Mouse (Mus musculus): Measurements from ENCODE around the gene Amt. TPM values are rescaled to one million over a fixed set of nuclear protein-coding genes. Genes with fewer than 3 reads are reported as not detected.

Amt gene
- polyA plus RNA-seq (2016; fragmentation: Nextera tagmentation; extraction: Ambion mirVana), result 35.9 and 40.8 TPM in 2 replicates

GRCm38 (mm10) chr9:108296453-108297355 lies at the start of gene Amt:
Gene Amt, plus strand, starts transcription at chr9:108296853.
- H3K9me3 ChIP-seq, result no peaks in the 10 kb centered on the region

GRCm38 (mm10) chr9:108248957-108249356 lies 47.7 kb upstream of the Amt start:
- H3K27me3 ChIP-seq (replicated peaks; ENCODE audit: low read depth, poor library complexity, severe bottlenecking), result no peaks in the 10 kb centered on the region
- H3K27ac ChIP-seq (replicated peaks), result no peak overlapping the region
- H3K36me3 ChIP-seq (replicated peaks), result peaks cover 75% of the 10 kb centered on the region
- DNase-seq (ENCODE audit: low spot score), result no peak
- WGBS, result 37% methylated on average over 5 of the region's 5 CpGs
- peaks cover 7% of the 10 kb centered on the region for H3K4me1 ChIP-seq
- H3K4me3 ChIP-seq, result no peak overlapping the region
- no peaks in the 10 kb centered on the region for H3K9me3 ChIP-seq

More at GRCm38 (mm10) chr9:108296453-108297355, at the start of gene Amt:
- peak within 1 kb of the TSS; percentile 85 for H3K27ac ChIP-seq (replicated peaks)
- H3K36me3 ChIP-seq (replicated peaks), result peaks cover 47% of the 10 kb centered on the region
- DNase-seq (ENCODE audit: low spot score), result peak; percentile 80
- 19% methylated on average over 18 of the region's 18 CpGs for WGBS
- H3K27me3 ChIP-seq (replicated peaks; ENCODE audit: low read depth, poor library complexity, severe bottlenecking), result no peaks in the 10 kb centered on the region
- H3K4me3 ChIP-seq, result peak within 1 kb of the TSS; percentile 58
- peaks cover 22% of the 10 kb centered on the region for H3K4me1 ChIP-seq

- Histone ChIP-seq H3K4me1 (peaks cover 7% of the 10 kb centered on the region), H3K27me3 (replicated peaks; ENCODE audit: low read depth, poor library complexity, severe bottlenecking) (no peaks in the 10 kb centered on the region), H3K9me3 (no peaks in the 10 kb centered on the region), H3K27ac (replicated peaks) (no peak overlapping the region), H3K36me3 (replicated peaks) (peaks cover 51% of the 10 kb centered on the region), H3K4me3 (no peak overlapping the region)
- WGBS, result 93% methylated on average over 6 of the region's 6 CpGs
- DNase-seq (ENCODE audit: low spot score), result no peak
Observed at GRCm38 (mm10) chr9:108251877-108252276, 44.8 kb upstream of the Amt start.

GRCm38 (mm10) chr9:108252766-108253165 lies 43.9 kb upstream of the Amt start:
- H3K36me3 ChIP-seq (replicated peaks), result peaks cover 45% of the 10 kb centered on the region
- no peak overlapping the region for H3K4me3 ChIP-seq
- H3K9me3 ChIP-seq, result no peaks in the 10 kb centered on the region
- no peak overlapping the region for H3K27ac ChIP-seq (replicated peaks)
- peaks cover 7% of the 10 kb centered on the region for H3K4me1 ChIP-seq
- no peak for DNase-seq (ENCODE audit: low spot score)
- H3K27me3 ChIP-seq (replicated peaks; ENCODE audit: low read depth, poor library complexity, severe bottlenecking), result no peaks in the 10 kb centered on the region
- WGBS, result 91% methylated on average over 7 of the region's 7 CpGs

- no peak overlapping the region for H3K27ac ChIP-seq (replicated peaks)
- H3K36me3 ChIP-seq (replicated peaks), result peaks cover 10% of the 10 kb centered on the region
- WGBS, result 84% methylated on average over 4 of the region's 4 CpGs
- H3K27me3 ChIP-seq (replicated peaks; ENCODE audit: low read depth, poor library complexity, severe bottlenecking), result no peaks in the 10 kb centered on the region
- H3K4me1 ChIP-seq, result peaks cover 40% of the 10 kb centered on the region
- DNase-seq (ENCODE audit: low spot score), result no peak
- H3K9me3 ChIP-seq, result no peaks in the 10 kb centered on the region
- H3K4me3 ChIP-seq, result no peak overlapping the region
Observed at GRCm38 (mm10) chr9:108260526-108260925, 36.1 kb upstream of the Amt start.

- H3K27ac ChIP-seq (replicated peaks), result no peak overlapping the region
- DNase-seq (ENCODE audit: low spot score), result no peak
- WGBS, result 78% methylated on average over 7 of the region's 7 CpGs
- no peaks in the 10 kb centered on the region for H3K9me3 ChIP-seq
- H3K27me3 ChIP-seq (replicated peaks; ENCODE audit: low read depth, poor library complexity, severe bottlenecking), result no peaks in the 10 kb centered on the region
- H3K4me3 ChIP-seq, result peak overlapping the region; percentile 96
- peaks cover 10% of the 10 kb centered on the region for H3K36me3 ChIP-seq (replicated peaks)
- peaks cover 47% of the 10 kb centered on the region for H3K4me1 ChIP-seq
Observed at GRCm38 (mm10) chr9:108261865-108262264, 34.8 kb upstream of the Amt start.

- 47% methylated on average over 11 of the region's 11 CpGs for WGBS
- H3K4me1 ChIP-seq, result peaks cover 47% of the 10 kb centered on the region
- peak overlapping the region; percentile 95 for H3K27ac ChIP-seq (replicated peaks)
- H3K9me3 ChIP-seq, result no peaks in the 10 kb centered on the region
- peak overlapping the region; percentile 96 for H3K4me3 ChIP-seq
- H3K36me3 ChIP-seq (replicated peaks), result peaks cover 9% of the 10 kb centered on the region
- H3K27me3 ChIP-seq (replicated peaks; ENCODE audit: low read depth, poor library complexity, severe bottlenecking), result no peaks in the 10 kb centered on the region
- no peak for DNase-seq (ENCODE audit: low spot score)
Observed at GRCm38 (mm10) chr9:108262494-108263049, 34.1 kb upstream of the Amt start.

- under 1% methylated on average over 62 of the region's 62 CpGs for WGBS
- peak overlapping the region; percentile 96 for H3K4me3 ChIP-seq
- no peaks in the 10 kb centered on the region for H3K27me3 ChIP-seq (replicated peaks; ENCODE audit: low read depth, poor library complexity, severe bottlenecking)
- DNase-seq (ENCODE audit: low spot score), result no peak
- H3K27ac ChIP-seq (replicated peaks), result peak overlapping the region; percentile 95
- 0 out of 2 replicates have a peak, but pooled peaks cover 4% of the 10 kb centered on the region for H3K36me3 ChIP-seq (replicated peaks)
- H3K4me1 ChIP-seq, result peaks cover 47% of the 10 kb centered on the region
- H3K9me3 ChIP-seq, result no peaks in the 10 kb centered on the region
Observed at GRCm38 (mm10) chr9:108263131-108263681, 33.4 kb upstream of the Amt start.

GRCm38 (mm10) chr9:108263690-108264190 lies 32.9 kb upstream of the Amt start, which contains the start of gene Dag1:
Gene Dag1, minus strand, starts transcription at chr9:108263958.
- Histone ChIP-seq H3K4me1 (peaks cover 47% of the 10 kb centered on the region), H3K27ac (replicated peaks) (peak within 1 kb of the TSS; percentile 95), H3K4me3 (peak within 1 kb of the TSS; percentile 96), H3K36me3 (replicated peaks) (0 out of 2 replicates have a peak, but pooled peaks cover 4% of the 10 kb centered on the region), H3K27me3 (replicated peaks; ENCODE audit: low read depth, poor library complexity, severe bottlenecking) (no peaks in the 10 kb centered on the region), H3K9me3 (no peaks in the 10 kb centered on the region)
- under 1% methylated on average over 71 of the region's 71 CpGs for WGBS
- peak; percentile 100 for DNase-seq (ENCODE audit: low spot score)

- Histone ChIP-seq H3K27me3 (replicated peaks; ENCODE audit: low read depth, poor library complexity, severe bottlenecking) (no peaks in the 10 kb centered on the region), H3K9me3 (no peaks in the 10 kb centered on the region), H3K4me1 (peaks cover 47% of the 10 kb centered on the region), H3K4me3 (peak overlapping the region; percentile 96), H3K27ac (replicated peaks) (peak overlapping the region; percentile 95), H3K36me3 (replicated peaks) (0 out of 2 replicates have a peak, but pooled peaks cover 4% of the 10 kb centered on the region)
- WGBS, result 10% methylated on average over 10 of the region's 10 CpGs
- peak; percentile 24 for DNase-seq (ENCODE audit: low spot score)
Observed at GRCm38 (mm10) chr9:108264191-108264921, 32.3 kb upstream of the Amt start.

- H3K36me3 ChIP-seq (replicated peaks), result no peaks in the 10 kb centered on the region
- no peaks in the 10 kb centered on the region for H3K9me3 ChIP-seq
- 59% methylated on average over 10 of the region's 10 CpGs for WGBS
- peaks cover 45% of the 10 kb centered on the region for H3K4me1 ChIP-seq
- no peaks in the 10 kb centered on the region for H3K27me3 ChIP-seq (replicated peaks; ENCODE audit: low read depth, poor library complexity, severe bottlenecking)
- H3K27ac ChIP-seq (replicated peaks), result peak overlapping the region; percentile 37; the same call in 1 of the 2 replicates
- DNase-seq (ENCODE audit: low spot score), result no peak
- H3K4me3 ChIP-seq, result no peak overlapping the region
Observed at GRCm38 (mm10) chr9:108266261-108266935, 30.3 kb upstream of the Amt start.
